Mouse (Mus musculus): ENCODE measurements around the gene Rprm. TPM values are rescaled to one million over a fixed set of nuclear protein-coding genes. Genes with fewer than 3 reads are reported as not detected.

The Rprm gene
- polyA plus RNA-seq (2012; rRNA removed; ENCODE audit: low replicate concordance) = 0.14 and 0.35 TPM in 2 replicates

GRCm38 (mm10) chr2:54085430-54086087, at the start of gene Rprm:
TSS of gene Rprm (minus strand) at chr2:54085552.

